12 mouse cellular contexts compared by ENCODE assay signal in the genomic region with DNA sequence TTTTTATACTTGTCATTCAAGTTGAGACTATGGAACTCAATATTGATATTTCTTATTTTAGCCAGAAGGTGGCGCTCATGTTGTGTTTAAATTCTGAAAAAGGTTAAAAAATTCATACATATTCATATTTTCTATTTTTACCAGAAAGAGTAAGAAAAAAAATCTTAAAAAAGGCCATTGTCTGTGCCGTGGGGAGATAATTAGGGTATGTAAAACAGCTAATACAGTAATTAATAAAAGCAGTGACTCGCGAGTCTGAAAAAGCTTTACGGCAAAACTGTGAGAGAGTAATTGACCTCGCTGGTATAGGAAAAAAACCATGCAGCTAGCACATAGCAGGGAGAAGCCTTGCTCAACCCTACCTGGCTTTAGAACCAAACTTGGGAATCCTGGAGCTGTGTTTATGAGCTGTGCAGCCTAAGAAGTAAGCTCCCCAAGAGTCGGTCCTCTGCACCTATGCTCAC.
DNase-seq lines count a peak whose midpoint lies in the region; ATAC-seq and TF ChIP-seq lines count a peak whose summit lies in the region.
"Had no signal": no experiment of that assay in that cellular context is flagged by ENCODE, and none has a peak within 500 bp of the region (broad histone marks: within the 10 kb centered on the region; RNA-seq: fewer than 3 reads in every experiment).

No protein-coding gene starts in this region.

- no peak overlapping the region for H3K4me2 ChIP-seq in heart, embryonic 11.5 days
- H3K4me2 ChIP-seq in midbrain, embryonic 16.5 days (ENCODE audit: low read length), result no peak overlapping the region
- H3K4me2 ChIP-seq: neural tube, embryonic 12.5 days had no signal

- H3K4me1 ChIP-seq in heart, adult 2 months (ENCODE audit: control insufficient read depth, insufficient read depth, low read length), result no peaks in the 10 kb centered on the region
- H3K4me1 ChIP-seq in heart, embryonic 11.5 days (ENCODE audit: control insufficient read depth, insufficient read depth, low read length), result no peaks in the 10 kb centered on the region
- no peaks in the 10 kb centered on the region for H3K4me1 ChIP-seq in midbrain, embryonic 16.5 days (ENCODE audit: control insufficient read depth, insufficient read depth, low read length)
- no peaks in the 10 kb centered on the region for H3K4me1 ChIP-seq in midbrain, embryonic 10.5 days
- H3K4me1 ChIP-seq: neural tube, embryonic 12.5 days had no signal

- H3K9ac ChIP-seq in heart, adult 2 months (ENCODE audit: low read depth, low read length), result no peak overlapping the region
- no peak overlapping the region for H3K9ac ChIP-seq in heart, embryonic 11.5 days (ENCODE audit: low read depth, low read length)
- no peak overlapping the region for H3K9ac ChIP-seq in midbrain, embryonic 16.5 days (ENCODE audit: low read depth, low read length)
- H3K9ac ChIP-seq: neural tube, embryonic 12.5 days had no signal

- TF ChIP-seq POLR2A in heart, adult 2 months (IDR thresholded peaks at IDR 0.05; ENCODE audit: insufficient read depth, low read depth, low read length), result no peak

- WGBS in heart, adult 2 months, result 71% methylated on average over 7 of the region's 7 CpGs
- 73% methylated on average over 7 of the region's 7 CpGs for WGBS in heart, embryonic 11.5 days (ENCODE audit: insufficient replicate concordance)
- 49% methylated on average over 7 of the region's 7 CpGs for WGBS in midbrain, embryonic 16.5 days
- WGBS in midbrain, embryonic 10.5 days, result 81% methylated on average over 7 of the region's 7 CpGs

- no peaks in the 10 kb centered on the region for H3K27me3 ChIP-seq in heart, adult 2 months (ENCODE audit: control insufficient read depth, insufficient read depth, low read length)
- H3K27me3 ChIP-seq in heart, embryonic 11.5 days (ENCODE audit: control insufficient read depth, insufficient read depth, low read length), result no peaks in the 10 kb centered on the region
- H3K27me3 ChIP-seq in midbrain, embryonic 16.5 days (ENCODE audit: control insufficient read depth, insufficient read depth, low read depth, low read length), result no peaks in the 10 kb centered on the region
- H3K27me3 ChIP-seq in midbrain, embryonic 10.5 days (ENCODE audit: low read depth, poor library complexity, severe bottlenecking), result no peaks in the 10 kb centered on the region
- H3K27me3 ChIP-seq: neural tube, embryonic 12.5 days had no signal

- DNase-seq in heart, adult 2 months, result no peak
- no peak for DNase-seq in midbrain, embryonic 10.5 days (ENCODE audit: low spot score)
- peak; percentile 49 for DNase-seq in brain, embryonic 18.5 days (ENCODE audit: low read depth, low spot score)
- DNase-seq in retina, postnatal 1 day, result peak; percentile 43
- no peak for DNase-seq in kidney, postnatal 10 days
- no peak for DNase-seq in urinary bladder, postnatal 14 days (ENCODE audit: low spot score)
- DNase-seq: adrenal gland, postnatal 25 days; lung, postnatal 4 days had no signal

- no peaks in the 10 kb centered on the region for H3K9me3 ChIP-seq in heart, embryonic 11.5 days (replicated peaks; ENCODE audit: control insufficient read depth, low read length)
- no peaks in the 10 kb centered on the region for H3K9me3 ChIP-seq in midbrain, embryonic 16.5 days (replicated peaks; ENCODE audit: control insufficient read depth, low read length, poor library complexity, severe bottlenecking)
- no peaks in the 10 kb centered on the region for H3K9me3 ChIP-seq in midbrain, embryonic 10.5 days (replicated peaks)
- H3K9me3 ChIP-seq: neural tube, embryonic 12.5 days had no signal

- no peak for TF ChIP-seq EP300 in heart, adult 2 months (IDR thresholded peaks at IDR 0.05; ENCODE audit: insufficient read depth, low read depth, low read length)

- H3K36me3 ChIP-seq in heart, adult 2 months (ENCODE audit: control insufficient read depth, insufficient read depth, low read length), result no peaks in the 10 kb centered on the region
- no peaks in the 10 kb centered on the region for H3K36me3 ChIP-seq in heart, embryonic 11.5 days (ENCODE audit: control insufficient read depth, insufficient read depth, low read length)
- no peaks in the 10 kb centered on the region for H3K36me3 ChIP-seq in midbrain, embryonic 16.5 days (ENCODE audit: control insufficient read depth, insufficient read depth, low read length)
- H3K36me3 ChIP-seq in midbrain, embryonic 10.5 days, result no peaks in the 10 kb centered on the region
- H3K36me3 ChIP-seq: neural tube, embryonic 12.5 days had no signal

- no peak overlapping the region for H3K4me3 ChIP-seq in heart, adult 2 months
- H3K4me3 ChIP-seq in heart, embryonic 11.5 days (ENCODE audit: low read depth, low read length), result no peak overlapping the region
- no peak overlapping the region for H3K4me3 ChIP-seq in midbrain, embryonic 16.5 days (ENCODE audit: low read depth, low read length)
- H3K4me3 ChIP-seq in midbrain, embryonic 10.5 days, result no peak overlapping the region
- H3K4me3 ChIP-seq: neural tube, embryonic 12.5 days had no signal

- peak; percentile 70 for TF ChIP-seq CTCF in heart, adult 2 months (IDR thresholded peaks at IDR 0.05)

- ATAC-seq in heart, embryonic 11.5 days (replicated peaks; ENCODE audit: insufficient number of reproducible peaks, low FRiP score, low TSS enrichment), result no peak
- peak; percentile 64 for ATAC-seq in midbrain, embryonic 16.5 days
- ATAC-seq: intestine, embryonic 16.5 days had no signal

- no peaks in the 10 kb centered on the region for H3K79me2 ChIP-seq in heart, adult 2 months (replicated peaks; ENCODE audit: control insufficient read depth, insufficient read depth, low read length)

- no peak overlapping the region for H3K27ac ChIP-seq in heart, adult 2 months
- H3K27ac ChIP-seq in heart, embryonic 11.5 days (ENCODE audit: low read depth, low read length), result no peak overlapping the region
- 0 out of 2 replicates have a peak overlapping the region, but pooled peaks have one; percentile 39 for H3K27ac ChIP-seq in midbrain, embryonic 16.5 days (ENCODE audit: low read length)
- no peak overlapping the region for H3K27ac ChIP-seq in midbrain, embryonic 10.5 days (replicated peaks)
- H3K27ac ChIP-seq: neural tube, embryonic 12.5 days had no signal

- intact Hi-C loops in heart, adult 2 months (cut with DNase I), result loop anchor here (10.0 kb wide), 1 partner anchor 1218 kb away; no protein-coding TSS in a partner anchor

Comparison
In these comparisons a context has a peak if more than half of its experiments do, and no peak if none do; other contexts are left out.
1. DNase-seq: peak in brain, embryonic 18.5 days (single experiment) and retina, postnatal 1 day (single experiment); none in heart, adult 2 months (0 of 2), midbrain, embryonic 10.5 days (single experiment), kidney, postnatal 10 days (single experiment) and urinary bladder, postnatal 14 days (single experiment).